Mouse (Mus musculus) T-cell, adult 2 months (primary cell): ENCODE results near the gene Unc13a.
A peak's percentile ranks its signal among the peaks of the same experiment; 100 is the strongest.

Source experiments
- DNase-seq: peaks from one replicate; pipeline ENCODE4 v3.0.0; 2022; ENCODE audit warnings: low spot score

Unc13a gene

GRCm38 (mm10) chr8:71686143-71686734 is 14.7 kb upstream of the Unc13a start:
- no peak for DNase-seq

- no peak for DNase-seq
These were observed 14.0 kb upstream of the Unc13a start for GRCm38 (mm10) chr8:71685573-71685972.

GRCm38 (mm10) chr8:71684701-71685100 is 13.1 kb upstream of the Unc13a start:
- no peak for DNase-seq

- no peak for DNase-seq
These were observed 11.3 kb upstream of the Unc13a start for GRCm38 (mm10) chr8:71682832-71683231.

- no peak for DNase-seq
These were observed 9.9 kb upstream of the Unc13a start for GRCm38 (mm10) chr8:71681369-71681915.

GRCm38 (mm10) chr8:71680471-71680870 is 8.9 kb upstream of the Unc13a start:
- DNase-seq: no peak

GRCm38 (mm10) chr8:71679550-71680168 is 8.1 kb upstream of the Unc13a start:
- DNase-seq: no peak

- no peak for DNase-seq
These were observed 7.6 kb upstream of the Unc13a start for GRCm38 (mm10) chr8:71679116-71679515.

- DNase-seq: no peak
These were observed 6.7 kb upstream of the Unc13a start for GRCm38 (mm10) chr8:71678216-71678615.

GRCm38 (mm10) chr8:71677555-71677954 is 6.0 kb upstream of the Unc13a start:
- DNase-seq: no peak

- no peak for DNase-seq
These were observed 5.2 kb upstream of the Unc13a start for GRCm38 (mm10) chr8:71676803-71677202.

GRCm38 (mm10) chr8:71676020-71676741 is 4.6 kb upstream of the Unc13a start, which contains the start of gene Jak3:
TSS of gene Jak3 (plus strand) at chr8:71676296.
- DNase-seq: peak; percentile 72

- no peak for DNase-seq
These were observed 4.0 kb upstream of the Unc13a start for GRCm38 (mm10) chr8:71675456-71676019.

- DNase-seq: no peak
These were observed 2.5 kb upstream of the Unc13a start for GRCm38 (mm10) chr8:71674071-71674470.

- no peak for DNase-seq
These were observed 695 bp upstream of the Unc13a start for GRCm38 (mm10) chr8:71672168-71672735.

- DNase-seq: no peak
These were observed 672 bp downstream of the Unc13a start for GRCm38 (mm10) chr8:71670621-71671548.

- DNase-seq: no peak
These were observed 1.4 kb downstream of the Unc13a start for GRCm38 (mm10) chr8:71670198-71670597.

GRCm38 (mm10) chr8:71668220-71668975 is 3.2 kb downstream of the Unc13a start:
- peak; percentile 73 for DNase-seq

GRCm38 (mm10) chr8:71667256-71667655 is 4.3 kb downstream of the Unc13a start:
- no peak for DNase-seq

GRCm38 (mm10) chr8:71666855-71667254 is 4.7 kb downstream of the Unc13a start:
- DNase-seq: no peak
